In genomic region chr4:120612304-120613080, GRCm38 (mm10) we compare ENCODE assay signal across 10 mouse cellular contexts. TPM values are rescaled to one million over a fixed set of nuclear protein-coding genes. Genes with fewer than 3 reads are reported as not detected.
DNase-seq lines count a peak whose midpoint lies in the region; ATAC-seq lines count a peak whose summit lies in the region.
"Had no signal": no experiment of that assay in that cellular context is flagged by ENCODE, and none has a peak within 500 bp of the region (broad histone marks: within the 10 kb centered on the region; RNA-seq: fewer than 3 reads in every experiment).

No protein-coding gene starts in this region.

- H3K4me2 ChIP-seq in hindbrain, embryonic 11.5 days (replicated peaks; ENCODE audit: low read depth, low read length): no peak overlapping the region
- H3K4me2 ChIP-seq in hindbrain, embryonic 13.5 days: no peak overlapping the region
- H3K4me2 ChIP-seq in heart, embryonic 12.5 days: peak overlapping the region; percentile 44
- no peak overlapping the region for H3K4me2 ChIP-seq in midbrain, embryonic 14.5 days (ENCODE audit: low read length)

- DNase-seq in hindbrain, embryonic 11.5 days (ENCODE audit: low spot score): peak; percentile 41
- DNase-seq in midbrain, embryonic 14.5 days: peak; percentile 17
- no peak for DNase-seq in left cerebral cortex, adult 11 months (ENCODE audit: low spot score)
- DNase-seq in layer of hippocampus, adult 8-10 months (ENCODE audit: low spot score in 2 of 2): no peak
- no peak for DNase-seq in adrenal gland, postnatal 14 days

- no peak overlapping the region for H3K9ac ChIP-seq in hindbrain, embryonic 11.5 days (ENCODE audit: low read depth, low read length)
- H3K9ac ChIP-seq in hindbrain, embryonic 13.5 days: no peak overlapping the region
- H3K9ac ChIP-seq in heart, embryonic 12.5 days: peak overlapping the region; percentile 57
- H3K9ac ChIP-seq in midbrain, embryonic 14.5 days (replicated peaks; ENCODE audit: low read length): no peak overlapping the region

- no peak for ATAC-seq in hindbrain, embryonic 11.5 days (ENCODE audit: low FRiP score)
- no peak for ATAC-seq in hindbrain, embryonic 13.5 days (ENCODE audit: low FRiP score)
- peak; percentile 30 for ATAC-seq in heart, embryonic 12.5 days (ENCODE audit: insufficient number of reproducible peaks, low FRiP score)
- ATAC-seq in midbrain, embryonic 14.5 days (ENCODE audit: low FRiP score, low TSS enrichment): no peak
- ATAC-seq: Patski had no signal

- H3K36me3 ChIP-seq in hindbrain, embryonic 11.5 days (ENCODE audit: control insufficient read depth, insufficient read depth, low read length): no peaks in the 10 kb centered on the region
- no peaks in the 10 kb centered on the region for H3K36me3 ChIP-seq in hindbrain, embryonic 13.5 days
- H3K36me3 ChIP-seq in heart, embryonic 12.5 days: no peaks in the 10 kb centered on the region
- no peaks in the 10 kb centered on the region for H3K36me3 ChIP-seq in midbrain, embryonic 14.5 days (ENCODE audit: control insufficient read depth, insufficient read depth, low read length)

- H3K4me3 ChIP-seq in hindbrain, embryonic 11.5 days (ENCODE audit: low read depth, low read length): no peak overlapping the region
- no peak overlapping the region for H3K4me3 ChIP-seq in hindbrain, embryonic 13.5 days
- H3K4me3 ChIP-seq in brown adipose tissue, adult 24 weeks (ENCODE audit: insufficient read depth, low read depth, low read length): no peak overlapping the region
- peak overlapping the region; percentile 17 for H3K4me3 ChIP-seq in heart, embryonic 12.5 days
- no peak overlapping the region for H3K4me3 ChIP-seq in midbrain, embryonic 14.5 days (replicated peaks; ENCODE audit: low read depth, low read length)

- H3K27ac ChIP-seq in hindbrain, embryonic 11.5 days (ENCODE audit: low read depth, low read length): peak overlapping the region; percentile 36; the same call in 1 of the 2 replicates
- no peak overlapping the region for H3K27ac ChIP-seq in hindbrain, embryonic 13.5 days
- H3K27ac ChIP-seq in brown adipose tissue, adult 24 weeks (replicated peaks; ENCODE audit: low read depth, low read length): peak overlapping the region; percentile 34; the same call in 1 of the 2 replicates
- H3K27ac ChIP-seq in heart, embryonic 12.5 days (ENCODE audit: poor library complexity, severe bottlenecking): peak overlapping the region; percentile 97
- no peak overlapping the region for H3K27ac ChIP-seq in midbrain, embryonic 14.5 days (replicated peaks; ENCODE audit: low read depth, low read length)

- H3K4me1 ChIP-seq in hindbrain, embryonic 11.5 days (replicated peaks; ENCODE audit: control insufficient read depth, insufficient read depth, low read length): peaks cover 3% of the 10 kb centered on the region; the same call in 1 of the 2 replicates
- peaks cover 31% of the 10 kb centered on the region for H3K4me1 ChIP-seq in hindbrain, embryonic 13.5 days (replicated peaks)
- H3K4me1 ChIP-seq in brown adipose tissue, adult 24 weeks (ENCODE audit: control insufficient read depth, insufficient read depth, insufficient read length, low read length): peaks cover 10% of the 10 kb centered on the region
- peaks cover 60% of the 10 kb centered on the region for H3K4me1 ChIP-seq in heart, embryonic 12.5 days (replicated peaks)
- H3K4me1 ChIP-seq in midbrain, embryonic 14.5 days (ENCODE audit: control insufficient read depth, insufficient read depth, low read length): peaks cover 7% of the 10 kb centered on the region

- no peaks in the 10 kb centered on the region for H3K27me3 ChIP-seq in hindbrain, embryonic 11.5 days (ENCODE audit: control insufficient read depth, insufficient read depth, low read length)
- no peaks in the 10 kb centered on the region for H3K27me3 ChIP-seq in hindbrain, embryonic 13.5 days
- no peaks in the 10 kb centered on the region for H3K27me3 ChIP-seq in heart, embryonic 12.5 days (replicated peaks)
- H3K27me3 ChIP-seq in midbrain, embryonic 14.5 days (ENCODE audit: control insufficient read depth, insufficient read depth, low read length): no peaks in the 10 kb centered on the region
- H3K27me3 ChIP-seq: Patski had no signal

- no peaks in the 10 kb centered on the region for H3K9me3 ChIP-seq in hindbrain, embryonic 11.5 days (ENCODE audit: control insufficient read depth, low read length)
- H3K9me3 ChIP-seq in hindbrain, embryonic 13.5 days: no peaks in the 10 kb centered on the region
- H3K9me3 ChIP-seq in heart, embryonic 12.5 days (replicated peaks): no peaks in the 10 kb centered on the region
- no peaks in the 10 kb centered on the region for H3K9me3 ChIP-seq in midbrain, embryonic 14.5 days (ENCODE audit: control insufficient read depth, low read length)

- WGBS in hindbrain, embryonic 11.5 days: 16% methylated on average over 9 of the region's 9 CpGs
- 22% methylated on average over 9 of the region's 9 CpGs for WGBS in hindbrain, embryonic 13.5 days
- WGBS in heart, embryonic 12.5 days: 19% methylated on average over 9 of the region's 9 CpGs
- 18% methylated on average over 9 of the region's 9 CpGs for WGBS in midbrain, embryonic 14.5 days

RNA-seq across cellular contexts. Expression of gene Gm8439, which starts 23.9 kb away (rescaled TPM):
- polyA plus RNA-seq in hindbrain, embryonic 11.5 days (2014; fragmentation: Nextera tagmentation; extraction: Ambion mirVana): not detected in 2 replicates
- polyA plus RNA-seq in hindbrain, embryonic 13.5 days (2015; fragmentation: Nextera tagmentation; extraction: Ambion mirVana): not detected in 2 replicates
- not detected in 2 replicates for polyA plus RNA-seq in brown adipose tissue, adult 24 weeks (2012; ENCODE audit: insufficient read depth, insufficient read length, missing spikeins)
- not detected in 2 replicates for polyA plus RNA-seq in heart, embryonic 12.5 days (2016; fragmentation: Nextera tagmentation; extraction: Ambion mirVana)
- not detected in 2 replicates for polyA plus RNA-seq in midbrain, embryonic 14.5 days (2014; fragmentation: Nextera tagmentation; extraction: Ambion mirVana)
- not detected for total RNA-seq in layer of hippocampus, adult 8-10 months (2022)
- total RNA-seq in adrenal gland, postnatal 14 days (2021): not detected in 2 replicates
- total RNA-seq: monocyte, adult 5-6 weeks had no signal
- polyA plus RNA-seq: Patski had no signal

RNA-seq across cellular contexts. Expression of gene Ctps, which starts 42.4 kb away (rescaled TPM):
- 118 and 138 TPM in 2 replicates for polyA plus RNA-seq in hindbrain, embryonic 11.5 days (2014; fragmentation: Nextera tagmentation; extraction: Ambion mirVana)
- 80.6 and 84.0 TPM in 2 replicates for polyA plus RNA-seq in hindbrain, embryonic 13.5 days (2015; fragmentation: Nextera tagmentation; extraction: Ambion mirVana)
- 4.3 and 5.6 TPM in 2 replicates for polyA plus RNA-seq in brown adipose tissue, adult 24 weeks (2012; ENCODE audit: insufficient read depth, insufficient read length, missing spikeins)
- 119 and 122 TPM in 2 replicates for polyA plus RNA-seq in heart, embryonic 12.5 days (2016; fragmentation: Nextera tagmentation; extraction: Ambion mirVana)
- 77.0 and 95.2 TPM in 2 replicates for polyA plus RNA-seq in midbrain, embryonic 14.5 days (2014; fragmentation: Nextera tagmentation; extraction: Ambion mirVana)
- 10 to 100 TPM; 33.3 to 35.5 (median 35.2) TPM for total RNA-seq in layer of hippocampus, adult 8-10 months (2022)
- 31.7 and 37.3 TPM in 2 replicates for total RNA-seq in adrenal gland, postnatal 14 days (2021)

RNA-seq across cellular contexts. Expression of gene Cited4, which starts 53.9 kb away (rescaled TPM):
- polyA plus RNA-seq in hindbrain, embryonic 11.5 days (2014; fragmentation: Nextera tagmentation; extraction: Ambion mirVana): 6.9 and 7.8 TPM in 2 replicates
- polyA plus RNA-seq in hindbrain, embryonic 13.5 days (2015; fragmentation: Nextera tagmentation; extraction: Ambion mirVana): 0.61 and 0.93 TPM in 2 replicates
- not detected in 2 replicates for polyA plus RNA-seq in brown adipose tissue, adult 24 weeks (2012; ENCODE audit: insufficient read depth, insufficient read length, missing spikeins)
- polyA plus RNA-seq in heart, embryonic 12.5 days (2016; fragmentation: Nextera tagmentation; extraction: Ambion mirVana): 41.2 and 43.6 TPM in 2 replicates
- polyA plus RNA-seq in midbrain, embryonic 14.5 days (2014; fragmentation: Nextera tagmentation; extraction: Ambion mirVana): 1.2 TPM in 2 replicates
- total RNA-seq in layer of hippocampus, adult 8-10 months (2022): 1 to 10 TPM; 1.5 to 3.7 (median 3.1) TPM
- 8.7 and 10.5 TPM in 2 replicates for total RNA-seq in adrenal gland, postnatal 14 days (2021)

Comparison
In these comparisons a context has a peak if more than half of its experiments do, and no peak if none do; other contexts are left out.
1. H3K27ac ChIP-seq: peak in hindbrain, embryonic 11.5 days (single experiment), brown adipose tissue, adult 24 weeks (single experiment) and heart, embryonic 12.5 days (single experiment); none in hindbrain, embryonic 13.5 days (single experiment) and midbrain, embryonic 14.5 days (single experiment).
2. DNase-seq: peak in hindbrain, embryonic 11.5 days (single experiment) and midbrain, embryonic 14.5 days (single experiment); none in left cerebral cortex, adult 11 months (single experiment), layer of hippocampus, adult 8-10 months (0 of 2) and adrenal gland, postnatal 14 days (single experiment).
3. RNA of gene Ctps, which starts 42.4 kb away (polyA plus RNA-seq): 119 to 122 TPM in heart, embryonic 12.5 days, 118 to 138 TPM in hindbrain, embryonic 11.5 days, 77.0 to 95.2 TPM in midbrain, embryonic 14.5 days and 80.6 to 84.0 TPM in hindbrain, embryonic 13.5 days; 4.3 to 5.6 TPM in brown adipose tissue, adult 24 weeks; every median in the first group is over 10 times any median in the second.